Mouse (Mus musculus): ENCODE measurements around the gene R3hdm1.

DNA sequence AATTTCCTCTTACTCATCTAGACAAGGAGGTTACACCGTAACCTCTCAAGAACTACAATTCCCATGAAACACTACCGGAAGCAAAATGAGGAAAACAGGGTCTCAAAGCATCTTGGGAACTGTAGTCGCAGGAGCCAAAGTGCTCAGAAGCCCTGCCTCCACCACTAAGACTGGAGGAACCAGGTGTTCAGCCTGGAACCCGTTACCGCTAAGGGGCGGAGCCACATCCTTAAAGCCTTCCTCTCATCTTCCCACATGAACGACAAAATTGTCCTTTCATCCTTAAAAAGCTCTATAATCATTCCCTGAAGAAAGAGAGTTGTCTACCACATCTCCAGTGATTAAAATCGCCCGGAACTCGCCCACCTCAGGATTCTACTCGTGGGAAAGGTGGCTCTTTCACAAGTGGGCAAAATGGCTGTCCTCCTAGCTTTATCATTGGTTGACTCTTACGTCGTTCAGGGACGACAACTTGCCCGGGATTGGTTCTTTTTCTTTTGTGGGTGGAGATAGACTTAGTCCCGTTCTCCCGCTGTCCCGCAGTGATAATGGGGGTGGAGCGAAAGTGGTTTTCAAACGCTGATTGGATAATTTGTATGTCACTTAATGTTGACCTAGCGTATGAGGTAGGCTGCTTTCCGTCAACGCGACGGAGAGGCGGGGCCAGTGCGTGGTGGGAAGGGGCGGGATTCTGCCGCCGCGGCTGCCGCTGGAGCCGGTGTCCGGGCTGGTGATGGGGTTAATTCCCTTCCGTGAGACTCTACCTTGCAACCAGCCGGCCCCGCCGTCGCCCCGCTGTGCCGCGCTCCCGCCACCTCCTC is at the start of gene R3hdm1, which contains the start of gene Zranb3:
- no peak for TF ChIP-seq CTCF (IDR thresholded peaks at IDR 0.05; ENCODE audit: insufficient read depth, low read depth, low read length)
- peak; percentile 47; the same call in 1 of the 2 replicates for TF ChIP-seq POLR2A (IDR thresholded peaks at IDR 0.05; ENCODE audit: insufficient read depth, low read depth, low read length)

All from olfactory bulb, adult 2 months (tissue).